In genomic region chr2:134652759-134653158, GRCm38 (mm10) we compare ENCODE assay signal across 18 mouse cellular contexts.
"Had no signal": no experiment of that assay in that cellular context is flagged by ENCODE, and none has a peak within 500 bp of the region (broad histone marks: within the 10 kb centered on the region; RNA-seq: fewer than 3 reads in every experiment).

No protein-coding gene starts in this region.

- H3K9me3 ChIP-seq: liver, embryonic 13.5 days; midbrain, embryonic 10.5 days; neural tube, embryonic 12.5 days; stomach, embryonic 15.5 days had no signal

- H3K27me3 ChIP-seq: liver, embryonic 13.5 days; neural tube, embryonic 12.5 days; stomach, embryonic 15.5 days had no signal

- H3K27ac ChIP-seq: hindbrain, postnatal 0 days; kidney, postnatal 0 days; layer of hippocampus, adult 2 months; liver, embryonic 13.5 days; macrophage; midbrain, embryonic 10.5 days; neural tube, embryonic 12.5 days; stomach, embryonic 15.5 days had no signal

- H3K36me3 ChIP-seq: liver, embryonic 13.5 days; midbrain, embryonic 10.5 days; neural tube, embryonic 12.5 days; stomach, embryonic 15.5 days had no signal

- H3K4me3 ChIP-seq: layer of hippocampus, adult 2 months; liver, embryonic 13.5 days; midbrain, embryonic 10.5 days; neural tube, embryonic 12.5 days; stomach, embryonic 15.5 days had no signal

- ATAC-seq: hindbrain, postnatal 0 days had no signal

- H3K9ac ChIP-seq: liver, embryonic 13.5 days; lung, embryonic 14.5 days; neural tube, embryonic 12.5 days; stomach, embryonic 15.5 days had no signal

- H3K4me1 ChIP-seq: liver, embryonic 13.5 days; neural tube, embryonic 12.5 days; stomach, embryonic 15.5 days had no signal

- DNase-seq: kidney, adult 11 months; kidney, adult 9 months; kidney, postnatal 4 days; left cerebral cortex, postnatal 4 days; liver, embryonic 13.5 days; lung, embryonic 14.5 days; midbrain, embryonic 14.5 days; retina, postnatal 1 day; right cerebral cortex, postnatal 14 days; thymus, adult 2 months; thymus, postnatal 25 days had no signal

- H3K4me2 ChIP-seq: liver, embryonic 13.5 days; lung, embryonic 14.5 days; neural tube, embryonic 12.5 days; stomach, embryonic 15.5 days had no signal
